Mouse (Mus musculus) forebrain, embryonic 11.5 days (tissue): ENCODE data around the gene Tnr. TPM values are rescaled to one million over a fixed set of nuclear protein-coding genes. Genes with fewer than 3 reads are reported as not detected.

Source experiments
- ATAC-seq: fragments of 200-750 bp; cut with Nextera tagmentation; replicated peaks from 2 replicates; pipeline ENCODE4 v1.8.0; 2017; ENCODE audit warnings: moderate TSS enrichment; ENCODE audit not compliant: low FRiP score
- DNase-seq: peaks from one replicate; pipeline ENCODE4 v3.0.0-alpha.2; 2017; ENCODE audit warnings: low spot score
- H3K27ac ChIP-seq: fragments of 300-500 bp; sonication (generic); 2 replicates; pipeline ENCODE4 v1.5.1; 2014; ENCODE audit warnings: low read depth, low read length
- H3K27me3 ChIP-seq: fragments of 300-500 bp; sonication (generic); 2 replicates; pipeline ENCODE4 v1.6.1; 2014; ENCODE audit warnings: mild to moderate bottlenecking, low read length, mixed read lengths; ENCODE audit not compliant: control insufficient read depth, insufficient read depth
- H3K36me3 ChIP-seq: fragments of 300-500 bp; sonication (generic); 2 replicates; pipeline ENCODE4 v1.6.1; 2014; ENCODE audit warnings: mild to moderate bottlenecking, low read length, moderate library complexity, mixed read lengths; ENCODE audit not compliant: control insufficient read depth, insufficient read depth
- H3K4me1 ChIP-seq: fragments of 300-500 bp; sonication (generic); replicated peaks from 2 replicates; pipeline ENCODE4 v1.6.1; 2014; ENCODE audit warnings: low read length, mixed read lengths; ENCODE audit not compliant: control insufficient read depth, insufficient read depth
- H3K4me2 ChIP-seq: fragments of 300-500 bp; sonication (generic); 2 replicates; pipeline ENCODE4 v1.6.1; 2014; ENCODE audit warnings: low read depth, mild to moderate bottlenecking, low read length, moderate library complexity, mixed read lengths; ENCODE audit not compliant: severe bottlenecking
- H3K4me3 ChIP-seq: fragments of 300-500 bp; sonication (generic); 2 replicates; pipeline ENCODE4 v1.5.1; 2014; ENCODE audit warnings: low read depth, low read length
- H3K9ac ChIP-seq: fragments of 300-500 bp; sonication (generic); 2 replicates; pipeline ENCODE4 v1.6.1; 2014; ENCODE audit warnings: low read length
- H3K9me3 ChIP-seq: fragments of 300-500 bp; sonication (generic); 2 replicates; pipeline ENCODE4 v1.6.1; 2016; ENCODE audit warnings: low read length, mixed read lengths; ENCODE audit not compliant: control insufficient read depth
- WGBS: fragments of 180-500 bp; shearing (Covaris S2); extraction: QIAGEN DNeasy Blood & Tissue Kit; methylation state at CpG from one replicate; pipeline ENCODE4 v1.1.7; 2014; 5-methylcytosine and 5-hydroxymethylcytosine counted together
- polyA plus RNA-seq: library from polyadenylated mRNA; unstranded; fragments of >200 nt; fragmentation: Nextera tagmentation; extraction: Ambion mirVana; gene quantifications from 2 replicates; pipeline ENCODE4 v1.2.1, GENCODE M21; 2014

The Tnr gene
- polyA plus RNA-seq, 1 experiment from 2014 or later = 0.77 TPM

- Histone ChIP-seq H3K4me2 (no peak overlapping the region), H3K9me3 (no peaks in the 10 kb centered on the region), H3K9ac (no peak overlapping the region), H3K27ac (no peak overlapping the region), H3K27me3 (no peaks in the 10 kb centered on the region), H3K4me1 (no peaks in the 10 kb centered on the region), H3K4me3 (no peak overlapping the region), H3K36me3 (no peaks in the 10 kb centered on the region)
- WGBS = 62% methylated on average over 1 of the region's 1 CpGs
- ATAC-seq (no peak), DNase-seq (no peak)
Observed at GRCm38 (mm10) chr1:159621321-159621720, 97.8 kb downstream of the Tnr start.

GRCm38 (mm10) chr1:159629119-159629518 is 105.5 kb downstream of the Tnr start:
- H3K27ac ChIP-seq = no peak overlapping the region
- WGBS = 86% methylated on average over 3 of the region's 3 CpGs
- H3K4me2 ChIP-seq = no peak overlapping the region
- ATAC-seq = no peak
- no peaks in the 10 kb centered on the region for H3K9me3 ChIP-seq
- no peak for DNase-seq
- no peaks in the 10 kb centered on the region for H3K27me3 ChIP-seq
- no peak overlapping the region for H3K4me3 ChIP-seq
- H3K4me1 ChIP-seq = no peaks in the 10 kb centered on the region
- no peaks in the 10 kb centered on the region for H3K36me3 ChIP-seq
- H3K9ac ChIP-seq = no peak overlapping the region

GRCm38 (mm10) chr1:159629822-159630589 is 106.4 kb downstream of the Tnr start:
- Histone ChIP-seq H3K4me1 (no peaks in the 10 kb centered on the region), H3K4me3 (no peak overlapping the region), H3K9me3 (no peaks in the 10 kb centered on the region), H3K4me2 (no peak overlapping the region), H3K9ac (no peak overlapping the region), H3K36me3 (no peaks in the 10 kb centered on the region), H3K27me3 (no peaks in the 10 kb centered on the region), H3K27ac (no peak overlapping the region)
- no peak for ATAC-seq
- DNase-seq = no peak
- 71% methylated on average over 5 of the region's 5 CpGs for WGBS

GRCm38 (mm10) chr1:159632558-159632957 is 109.0 kb downstream of the Tnr start:
- WGBS = 81% methylated on average over 3 of the region's 3 CpGs
- H3K4me3 ChIP-seq = no peak overlapping the region
- no peak overlapping the region for H3K9ac ChIP-seq
- no peak for ATAC-seq
- H3K27me3 ChIP-seq = no peaks in the 10 kb centered on the region
- H3K4me2 ChIP-seq = no peak overlapping the region
- no peak overlapping the region for H3K27ac ChIP-seq
- no peak for DNase-seq
- H3K4me1 ChIP-seq = no peaks in the 10 kb centered on the region
- no peaks in the 10 kb centered on the region for H3K9me3 ChIP-seq
- H3K36me3 ChIP-seq = no peaks in the 10 kb centered on the region

DNA sequence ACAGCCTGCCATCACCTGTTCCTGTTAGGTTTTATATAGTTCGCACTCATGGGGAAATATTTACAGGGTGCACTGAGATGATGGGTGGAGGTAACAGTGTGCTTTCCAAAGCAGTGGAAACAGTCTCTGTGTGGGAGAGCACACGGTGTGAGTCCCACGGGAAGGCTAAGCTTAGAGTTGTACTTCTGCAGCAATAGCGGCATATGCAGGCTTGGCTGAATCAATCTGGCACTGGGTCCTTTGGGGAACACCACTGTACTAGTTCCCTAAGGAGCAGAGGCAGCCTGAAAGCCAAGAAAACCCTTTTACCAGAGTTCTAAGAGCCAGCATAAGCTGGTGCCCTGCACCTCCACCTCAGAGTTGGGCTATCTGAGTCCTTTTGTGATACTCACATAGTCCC is 115.8 kb downstream of the Tnr start:
- Histone ChIP-seq H3K27me3 (no peaks in the 10 kb centered on the region), H3K4me3 (no peak overlapping the region), H3K9me3 (no peaks in the 10 kb centered on the region), H3K27ac (no peak overlapping the region), H3K9ac (no peak overlapping the region), H3K36me3 (no peaks in the 10 kb centered on the region), H3K4me2 (no peak overlapping the region), H3K4me1 (no peaks in the 10 kb centered on the region)
- 91% methylated on average over 4 of the region's 4 CpGs for WGBS
- DNase-seq (no peak), ATAC-seq (no peak)

GRCm38 (mm10) chr1:159645719-159646118 is 122.2 kb downstream of the Tnr start:
- Histone ChIP-seq H3K9ac (no peak overlapping the region), H3K27me3 (no peaks in the 10 kb centered on the region), H3K36me3 (no peaks in the 10 kb centered on the region), H3K27ac (no peak overlapping the region), H3K4me3 (no peak overlapping the region), H3K9me3 (no peaks in the 10 kb centered on the region), H3K4me2 (no peak overlapping the region), H3K4me1 (peaks cover 5% of the 10 kb centered on the region)
- DNase-seq (no peak), ATAC-seq (no peak)
- 92% methylated on average over 4 of the region's 4 CpGs for WGBS

DNA sequence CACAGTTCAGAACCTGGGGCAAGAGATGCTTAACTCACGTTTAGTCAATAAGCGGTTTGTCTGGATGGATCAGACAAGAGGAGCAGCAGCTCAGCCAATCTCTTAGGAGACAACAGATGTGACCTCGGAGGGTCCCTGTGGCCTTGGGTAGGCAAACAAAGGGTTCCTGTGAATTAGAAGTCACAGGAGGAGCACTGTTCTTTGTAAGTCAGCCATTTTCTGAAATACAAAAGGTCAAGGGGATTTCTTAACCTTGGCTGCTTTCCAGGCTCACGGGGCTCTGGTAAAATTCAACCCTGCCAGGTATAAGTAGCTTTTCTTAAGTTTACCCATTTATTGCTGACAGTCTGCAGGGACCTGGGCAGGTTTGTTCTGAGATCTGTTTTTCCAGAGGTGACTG is 126.9 kb downstream of the Tnr start:
- H3K4me1 ChIP-seq = peaks cover 5% of the 10 kb centered on the region
- no peak for DNase-seq
- no peak overlapping the region for H3K4me2 ChIP-seq
- H3K4me3 ChIP-seq = no peak overlapping the region
- ATAC-seq = no peak
- H3K36me3 ChIP-seq = no peaks in the 10 kb centered on the region
- no peak overlapping the region for H3K27ac ChIP-seq
- H3K27me3 ChIP-seq = no peaks in the 10 kb centered on the region
- no peak overlapping the region for H3K9ac ChIP-seq
- H3K9me3 ChIP-seq = no peaks in the 10 kb centered on the region
- 20% methylated on average over 4 of the region's 4 CpGs for WGBS

GRCm38 (mm10) chr1:159655241-159655640 is 131.7 kb downstream of the Tnr start:
- H3K4me1 ChIP-seq = peaks cover 9% of the 10 kb centered on the region
- H3K36me3 ChIP-seq = no peaks in the 10 kb centered on the region
- no peak overlapping the region for H3K4me2 ChIP-seq
- whole genome bisulfite sequencing = 91% methylated on average over 3 of the region's 3 CpGs
- H3K27me3 ChIP-seq = no peaks in the 10 kb centered on the region
- H3K9ac ChIP-seq = no peak overlapping the region
- no peak for ATAC-seq
- no peak for DNase-seq
- H3K9me3 ChIP-seq = no peaks in the 10 kb centered on the region
- H3K4me3 ChIP-seq = no peak overlapping the region
- no peak overlapping the region for H3K27ac ChIP-seq
